Mouse (Mus musculus) left cerebral cortex, adult 18-20 months (tissue): ENCODE measurements at regions not wholly inside any gene's neighbourhood (a gene's known extent, or its start where the extent isn't known, plus 50 kb on each side); places are given as distances from the start of the nearest gene placed in this dataset.
A peak's percentile ranks its signal among the peaks of the same experiment; 100 is the strongest.

Source experiments
- DNase-seq, 2 experiments: peaks; one replicate each; pipeline ENCODE4 v3.0.0; 2021 to 2022; ENCODE audit warnings: low spot score in 2 of 2, mixed read lengths in 1 of 2

GRCm38 (mm10) chr14:118419442-118420193, 152.9 kb downstream of the Gm9376 start:
- DNase-seq = no peak

- DNase-seq = peak in 1 of 2 experiments; percentile 16
These were observed 155.7 kb downstream of the Gm9376 start for GRCm38 (mm10) chr14:118422351-118423001.

DNA sequence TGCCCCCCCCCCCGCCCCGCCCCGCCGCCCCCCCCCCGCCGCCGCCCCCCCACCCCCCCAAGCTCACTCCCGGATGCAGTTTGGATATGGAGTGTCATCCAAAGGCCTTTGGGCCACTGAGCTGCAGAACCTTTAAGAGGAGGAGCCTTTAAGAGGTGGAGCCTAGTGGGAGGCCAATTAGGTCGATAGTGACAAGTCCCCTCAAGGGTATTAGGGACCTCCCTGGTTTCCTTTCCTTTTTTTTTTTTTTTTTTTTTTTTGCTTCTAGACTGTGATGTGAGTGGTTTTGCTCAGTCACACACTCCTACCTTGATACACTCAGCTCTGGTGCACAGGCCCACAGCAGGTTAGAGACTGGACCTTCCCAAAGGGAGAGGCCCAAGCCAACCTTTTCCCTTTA, 156.5 kb downstream of the Gm9376 start:
- DNase-seq = no peak

- no peak for DNase-seq
These were observed 159.8 kb downstream of the Gm9376 start for GRCm38 (mm10) chr14:118426562-118426961.

DNA sequence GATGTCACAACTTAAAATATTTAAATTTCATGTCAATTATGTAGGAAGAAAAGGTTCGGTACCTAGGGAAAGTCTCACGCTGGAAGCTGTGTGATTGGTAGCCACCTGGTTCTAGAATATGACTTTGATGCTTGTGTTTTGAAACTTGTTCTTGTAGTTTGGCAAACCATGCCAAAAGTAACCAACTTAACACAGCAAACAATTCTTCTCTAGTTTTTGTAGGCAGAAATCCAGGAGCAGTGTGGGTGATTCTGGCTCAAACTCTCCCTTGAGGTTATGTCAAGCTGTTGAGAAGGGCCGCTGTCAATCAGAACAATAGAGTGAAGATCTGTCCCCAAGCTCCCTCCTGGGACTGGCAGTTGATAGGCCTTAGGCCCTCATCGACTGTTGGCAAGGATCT, 163.5 kb downstream of the Gm9376 start:
- no peak for DNase-seq

- no peak for DNase-seq
These were observed 164.0 kb downstream of the Gm9376 start for GRCm38 (mm10) chr14:118430740-118431139.

DNA sequence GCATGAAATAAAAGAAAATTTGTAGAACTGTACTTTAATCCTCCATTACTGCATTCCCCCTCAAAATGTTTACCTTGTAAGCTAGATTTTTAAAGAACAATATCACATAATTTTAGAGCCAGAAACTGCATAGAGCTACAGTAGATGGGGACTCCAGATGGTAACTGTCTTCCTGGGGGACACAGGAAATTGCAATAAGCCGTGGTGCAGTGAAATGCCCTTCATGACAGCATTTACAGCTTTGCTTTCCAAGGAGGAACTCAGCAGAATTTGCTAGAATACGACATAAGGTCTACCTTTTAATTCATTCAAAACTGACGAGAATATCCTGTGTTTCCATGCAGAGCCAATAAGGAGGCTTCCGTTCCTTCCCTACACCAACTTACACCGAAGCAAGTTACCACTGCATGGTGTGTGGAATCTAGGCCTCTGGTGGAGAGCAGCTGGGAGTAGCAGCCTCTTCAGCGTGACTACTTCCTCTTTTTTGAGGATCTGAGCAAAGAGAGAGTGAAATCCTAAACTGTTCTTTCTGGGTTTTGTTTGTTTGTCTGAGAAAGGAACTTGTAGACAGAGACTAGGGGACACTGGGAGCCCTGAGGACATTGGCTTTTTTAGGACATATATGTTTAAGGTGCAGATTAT, 164.6 kb downstream of the Gm9376 start:
- DNase-seq = no peak
